ENCODE assay signal across 17 mouse cellular contexts in genomic region chr6:38853561-38853992, GRCm38 (mm10). TPM values are rescaled to one million over a fixed set of nuclear protein-coding genes. Genes with fewer than 3 reads are reported as not detected.
DNase-seq lines count a peak whose midpoint lies in the region; ATAC-seq lines count a peak whose summit lies in the region.
"Had no signal": no experiment of that assay in that cellular context is flagged by ENCODE, and none has a peak within 500 bp of the region (broad histone marks: within the 10 kb centered on the region; RNA-seq: fewer than 3 reads in every experiment).

No protein-coding gene starts in this region.

- H3K9ac ChIP-seq in hindbrain, embryonic 15.5 days, result no peak overlapping the region
- no peak overlapping the region for H3K9ac ChIP-seq in hindbrain, embryonic 12.5 days
- H3K9ac ChIP-seq in liver, embryonic 13.5 days, result 0 out of 2 replicates have a peak overlapping the region, but pooled peaks have one; percentile 14
- H3K9ac ChIP-seq: embryonic facial prominence, embryonic 13.5 days; stomach, embryonic 15.5 days had no signal

- H3K4me2 ChIP-seq in hindbrain, embryonic 15.5 days, result no peak overlapping the region
- H3K4me2 ChIP-seq in hindbrain, embryonic 12.5 days (replicated peaks), result no peak overlapping the region
- H3K4me2 ChIP-seq in liver, embryonic 13.5 days, result 0 out of 2 replicates have a peak overlapping the region, but pooled peaks have one; percentile 6
- H3K4me2 ChIP-seq: embryonic facial prominence, embryonic 13.5 days; stomach, embryonic 15.5 days had no signal

- WGBS in hindbrain, embryonic 15.5 days, result 68% methylated on average over 5 of the region's 5 CpGs
- WGBS in hindbrain, embryonic 12.5 days, result 84% methylated on average over 5 of the region's 5 CpGs
- whole genome bisulfite sequencing in liver, embryonic 13.5 days (ENCODE audit: insufficient replicate concordance), result 70% methylated on average over 5 of the region's 5 CpGs

- no peak for ATAC-seq in hindbrain, embryonic 15.5 days (ENCODE audit: low FRiP score, low read depth)
- no peak for ATAC-seq in hindbrain, embryonic 12.5 days (ENCODE audit: low FRiP score)
- no peak for ATAC-seq in liver, embryonic 13.5 days (ENCODE audit: low read depth)
- ATAC-seq: forebrain, embryonic 14.5 days; lung, postnatal 0 days had no signal

- peaks cover 53% of the 10 kb centered on the region for H3K4me1 ChIP-seq in hindbrain, embryonic 15.5 days (replicated peaks)
- H3K4me1 ChIP-seq in hindbrain, embryonic 12.5 days, result peaks cover 55% of the 10 kb centered on the region
- peaks cover 94% of the 10 kb centered on the region for H3K4me1 ChIP-seq in liver, embryonic 13.5 days (replicated peaks)

- H3K36me3 ChIP-seq in hindbrain, embryonic 15.5 days, result no peaks in the 10 kb centered on the region
- H3K36me3 ChIP-seq in hindbrain, embryonic 12.5 days, result no peaks in the 10 kb centered on the region
- peaks cover 5% of the 10 kb centered on the region; the same call in 1 of the 2 replicates for H3K36me3 ChIP-seq in liver, embryonic 13.5 days
- H3K36me3 ChIP-seq: embryonic facial prominence, embryonic 13.5 days; stomach, embryonic 15.5 days had no signal

- H3K27ac ChIP-seq in hindbrain, embryonic 15.5 days (replicated peaks), result 0 out of 2 replicates have a peak overlapping the region, but pooled peaks have one; percentile 26
- no peak overlapping the region for H3K27ac ChIP-seq in hindbrain, embryonic 12.5 days
- H3K27ac ChIP-seq in liver, embryonic 13.5 days, result peak overlapping the region; percentile 72
- H3K27ac ChIP-seq: embryonic facial prominence, embryonic 13.5 days; layer of hippocampus, adult 2 months; stomach, embryonic 15.5 days had no signal

- no peak overlapping the region for H3K4me3 ChIP-seq in hindbrain, embryonic 15.5 days
- H3K4me3 ChIP-seq in hindbrain, embryonic 12.5 days, result no peak overlapping the region
- no peak overlapping the region for H3K4me3 ChIP-seq in liver, embryonic 13.5 days (replicated peaks)
- H3K4me3 ChIP-seq: embryonic facial prominence, embryonic 13.5 days; layer of hippocampus, adult 2 months; myocyte; stomach, embryonic 15.5 days had no signal

- DNase-seq in cerebellum, adult 18-20 months, result peak; percentile 55 to 62
- DNase-seq in cerebellum, postnatal 10 days, result peak; percentile 47 to 55
- DNase-seq in liver, embryonic 13.5 days, result no peak
- DNase-seq in layer of hippocampus, adult 8-10 months (ENCODE audit: low spot score in 2 of 2), result no peak
- no peak for DNase-seq in spleen, adult 12 weeks (ENCODE audit: low spot score)
- DNase-seq: adrenal gland, adult 2 months; gastrocnemius, postnatal 14 days; heart, postnatal 4 days; right cerebral cortex, postnatal 4 days had no signal

- no peaks in the 10 kb centered on the region for H3K27me3 ChIP-seq in hindbrain, embryonic 15.5 days
- H3K27me3 ChIP-seq in hindbrain, embryonic 12.5 days, result no peaks in the 10 kb centered on the region
- H3K27me3 ChIP-seq in liver, embryonic 13.5 days, result no peaks in the 10 kb centered on the region
- H3K27me3 ChIP-seq: embryonic facial prominence, embryonic 13.5 days; stomach, embryonic 15.5 days had no signal

- no peaks in the 10 kb centered on the region for H3K9me3 ChIP-seq in hindbrain, embryonic 15.5 days
- H3K9me3 ChIP-seq in hindbrain, embryonic 12.5 days (replicated peaks), result no peaks in the 10 kb centered on the region
- H3K9me3 ChIP-seq in liver, embryonic 13.5 days (replicated peaks), result no peaks in the 10 kb centered on the region
- H3K9me3 ChIP-seq: embryonic facial prominence, embryonic 13.5 days; stomach, embryonic 15.5 days had no signal

RNA-seq across cellular contexts. Expression of gene Tbxas1, which starts 21.6 kb away (rescaled TPM):
- 2.0 and 2.7 TPM in 2 replicates for polyA plus RNA-seq in hindbrain, embryonic 15.5 days (2015; fragmentation: Nextera tagmentation; extraction: Ambion mirVana)
- 1.7 and 1.8 TPM in 2 replicates for polyA plus RNA-seq in hindbrain, embryonic 12.5 days (2016; fragmentation: Nextera tagmentation; extraction: Ambion mirVana)
- polyA plus RNA-seq in liver, embryonic 13.5 days (2015; fragmentation: Nextera tagmentation; extraction: Ambion mirVana), result 11.4 and 12.2 TPM in 2 replicates
- total RNA-seq in layer of hippocampus, adult 8-10 months (2022), result 10 to 100 TPM in 2 of 4 experiments, 1 to 10 TPM in 2; 2.1 to 16.8 (median 7.6) TPM
- polyA plus RNA-seq: myocyte had no signal

RNA-seq across cellular contexts. Expression of gene Hipk2, which starts 22.4 kb away (rescaled TPM):
- 34.6 and 37.0 TPM in 2 replicates for polyA plus RNA-seq in hindbrain, embryonic 15.5 days (2015; fragmentation: Nextera tagmentation; extraction: Ambion mirVana)
- polyA plus RNA-seq in hindbrain, embryonic 12.5 days (2016; fragmentation: Nextera tagmentation; extraction: Ambion mirVana), result 32.4 and 37.5 TPM in 2 replicates
- 20.1 and 20.4 TPM in 2 replicates for polyA plus RNA-seq in liver, embryonic 13.5 days (2015; fragmentation: Nextera tagmentation; extraction: Ambion mirVana)
- total RNA-seq in layer of hippocampus, adult 8-10 months (2022), result 10 to 100 TPM; 64.8 to 69.9 (median 67.6) TPM

Comparison
In these comparisons a context has a peak if more than half of its experiments do, and no peak if none do; other contexts are left out.
1. DNase-seq: peak in cerebellum, adult 18-20 months (2 of 2) and cerebellum, postnatal 10 days (2 of 2); none in liver, embryonic 13.5 days (single experiment), layer of hippocampus, adult 8-10 months (0 of 2) and spleen, adult 12 weeks (single experiment).